Mouse (Mus musculus): ENCODE measurements around the gene Tbc1d1. TPM values are rescaled to one million over a fixed set of nuclear protein-coding genes. Genes with fewer than 3 reads are reported as not detected.

The Tbc1d1 gene
- polyA plus RNA-seq (2015; fragmentation: Nextera tagmentation; extraction: Ambion mirVana) = 38.9 and 41.5 TPM in 2 replicates

DNA sequence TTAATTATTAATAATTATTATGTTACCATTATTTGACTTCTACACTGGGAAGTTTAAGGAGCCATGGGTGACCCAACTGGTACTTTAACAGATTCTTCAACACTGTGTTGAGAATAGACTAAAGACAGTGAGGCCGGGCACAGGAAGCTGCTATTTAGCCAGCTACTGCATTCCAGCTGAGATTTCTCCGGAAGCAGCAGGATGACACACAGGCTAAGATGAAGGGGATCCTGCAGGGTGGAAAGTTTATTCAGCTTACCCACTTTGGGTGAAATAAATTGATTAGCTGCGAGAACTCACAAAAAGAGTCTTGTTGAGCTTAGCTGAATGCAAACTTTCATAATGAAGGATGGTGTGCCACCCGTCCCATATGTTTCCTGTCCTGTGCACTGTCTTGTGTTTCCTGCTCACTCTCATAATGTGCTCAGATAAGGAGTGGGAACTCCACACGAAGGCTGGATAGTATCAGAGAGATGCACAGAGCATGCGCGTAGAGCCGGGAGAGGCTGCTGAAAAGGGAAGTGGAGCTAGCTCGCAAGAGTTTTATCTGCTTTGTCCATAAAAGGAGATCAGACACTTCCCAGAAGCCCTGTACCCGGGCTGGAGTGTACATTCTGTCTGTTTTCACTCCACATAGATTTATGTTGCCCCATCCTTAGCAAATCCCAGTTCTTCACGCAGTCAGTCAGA lies at the start of gene Tbc1d1:
TSS of gene Tbc1d1 (plus strand) at position 445 of the 690 bp plus-strand sequence.
- peak within 1 kb of the TSS; percentile 36 for H3K4me3 ChIP-seq (ENCODE audit: low read length)
- peak within 1 kb of the TSS; percentile 55 for H3K9ac ChIP-seq (ENCODE audit: low read length)
- peak within 1 kb of the TSS; percentile 98 for H3K27ac ChIP-seq (ENCODE audit: low read length)
- H3K9me3 ChIP-seq (ENCODE audit: control insufficient read depth, low read length) = no peaks in the 10 kb centered on the region
- peak within 1 kb of the TSS; percentile 53 for H3K4me2 ChIP-seq (ENCODE audit: low read depth, low read length)
- no peaks in the 10 kb centered on the region for H3K36me3 ChIP-seq (ENCODE audit: control insufficient read depth, insufficient read depth, low read length)
- H3K27me3 ChIP-seq (ENCODE audit: control insufficient read depth, insufficient read depth, low read depth, low read length) = peaks cover 2% of the 10 kb centered on the region; the same call in 1 of the 2 replicates
- 11% methylated on average over 11 of the region's 11 CpGs for WGBS
- ATAC-seq (ENCODE audit: low read depth) = peak; percentile 93
- H3K4me1 ChIP-seq (replicated peaks; ENCODE audit: control insufficient read depth, insufficient read depth, low read length) = peaks cover 18% of the 10 kb centered on the region

DNA sequence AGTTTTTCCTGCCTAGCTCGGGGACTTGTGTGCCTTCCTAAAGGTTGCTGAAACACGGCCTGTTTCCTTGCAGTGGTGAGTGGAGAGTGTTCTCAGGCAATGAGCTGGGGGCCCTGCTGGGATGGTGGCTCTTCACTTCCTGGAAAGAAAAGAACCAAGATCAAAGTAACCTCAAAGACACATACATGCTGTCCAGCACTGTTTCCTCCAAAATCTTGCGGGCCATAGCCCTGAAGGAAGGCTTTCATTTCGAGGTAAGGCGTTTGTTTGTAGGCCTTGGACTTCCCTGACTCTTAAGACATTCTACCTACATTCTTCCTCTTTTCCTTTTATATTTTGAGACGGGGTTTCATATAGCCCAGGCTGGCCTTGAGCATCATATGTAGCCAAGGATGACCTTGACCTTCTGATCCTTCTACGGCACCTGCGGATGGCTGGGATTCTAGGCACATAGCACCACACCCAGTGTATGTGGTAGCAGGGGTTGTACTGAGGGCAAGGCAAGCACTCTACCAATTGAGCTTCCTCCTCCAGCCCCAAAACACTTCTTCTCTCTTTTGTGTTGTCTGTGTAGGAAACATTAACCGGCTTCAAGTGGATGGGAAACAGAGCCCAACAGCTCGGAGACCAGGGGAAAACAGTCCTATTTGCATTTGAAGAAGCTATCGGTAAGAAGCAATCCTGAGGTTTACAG lies 48.4 kb upstream of the Tbc1d1 start:
- Histone ChIP-seq H3K4me1 (replicated peaks; ENCODE audit: control insufficient read depth, insufficient read depth, low read length) (no peaks in the 10 kb centered on the region), H3K36me3 (ENCODE audit: control insufficient read depth, insufficient read depth, low read length) (peaks cover 23% of the 10 kb centered on the region), H3K9ac (ENCODE audit: low read length) (no peak overlapping the region), H3K4me3 (ENCODE audit: low read length) (no peak overlapping the region), H3K27ac (ENCODE audit: low read length) (no peak overlapping the region), H3K9me3 (ENCODE audit: control insufficient read depth, low read length) (no peaks in the 10 kb centered on the region), H3K4me2 (ENCODE audit: low read depth, low read length) (no peak overlapping the region), H3K27me3 (ENCODE audit: control insufficient read depth, insufficient read depth, low read depth, low read length) (no peaks in the 10 kb centered on the region)
- WGBS = 86% methylated on average over 11 of the region's 11 CpGs
- no peak for ATAC-seq (ENCODE audit: low read depth)

DNA sequence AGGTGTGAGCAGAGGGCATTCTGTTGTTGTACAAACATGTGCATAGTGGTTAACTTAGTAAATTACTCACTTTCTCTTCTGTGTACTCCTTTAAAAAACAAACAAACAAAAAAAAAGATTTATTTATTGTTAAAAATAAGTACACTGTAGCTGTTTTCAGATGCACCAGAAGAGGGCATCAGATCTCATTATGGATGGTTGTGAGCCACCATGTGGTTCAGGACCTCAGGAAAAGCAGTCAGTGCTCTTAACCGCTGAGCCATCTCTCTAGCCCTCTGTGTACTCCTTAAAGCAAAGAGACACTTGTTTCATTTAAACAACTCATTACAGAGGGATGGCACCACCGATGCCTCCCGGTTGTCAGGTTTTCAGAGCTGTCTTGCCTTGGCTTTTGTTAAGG lies 46.9 kb upstream of the Tbc1d1 start:
- Histone ChIP-seq H3K9me3 (ENCODE audit: control insufficient read depth, low read length) (no peaks in the 10 kb centered on the region), H3K4me1 (replicated peaks; ENCODE audit: control insufficient read depth, insufficient read depth, low read length) (no peaks in the 10 kb centered on the region), H3K4me2 (ENCODE audit: low read depth, low read length) (no peak overlapping the region), H3K9ac (ENCODE audit: low read length) (no peak overlapping the region), H3K27me3 (ENCODE audit: control insufficient read depth, insufficient read depth, low read depth, low read length) (no peaks in the 10 kb centered on the region), H3K27ac (ENCODE audit: low read length) (no peak overlapping the region), H3K4me3 (ENCODE audit: low read length) (no peak overlapping the region), H3K36me3 (ENCODE audit: control insufficient read depth, insufficient read depth, low read length) (peaks cover 22% of the 10 kb centered on the region)
- ATAC-seq (ENCODE audit: low read depth) = no peak
- 53% methylated on average over 3 of the region's 3 CpGs for WGBS

DNA sequence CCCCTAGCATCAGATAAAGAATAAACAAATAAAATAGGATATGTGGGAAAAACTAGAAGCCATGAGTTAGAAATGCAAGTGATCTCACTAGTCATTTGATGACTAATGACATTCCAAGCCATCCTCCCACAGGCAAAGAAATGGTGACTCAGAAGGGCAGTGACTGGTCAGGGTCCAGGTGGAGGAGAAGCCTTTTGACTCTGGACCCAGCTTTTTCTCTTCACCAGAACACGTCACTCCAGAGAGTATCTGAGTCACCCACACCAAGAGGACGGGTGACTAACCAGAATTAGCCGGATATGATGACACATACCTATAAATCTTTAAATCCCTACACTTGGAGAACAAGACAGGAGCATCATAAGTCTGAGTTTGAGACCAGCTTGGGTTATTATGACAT lies 43.7 kb upstream of the Tbc1d1 start:
- H3K9ac ChIP-seq (ENCODE audit: low read length) = no peak overlapping the region
- H3K36me3 ChIP-seq (ENCODE audit: control insufficient read depth, insufficient read depth, low read length) = peaks cover 47% of the 10 kb centered on the region
- WGBS = 71% methylated on average over 3 of the region's 3 CpGs

DNA sequence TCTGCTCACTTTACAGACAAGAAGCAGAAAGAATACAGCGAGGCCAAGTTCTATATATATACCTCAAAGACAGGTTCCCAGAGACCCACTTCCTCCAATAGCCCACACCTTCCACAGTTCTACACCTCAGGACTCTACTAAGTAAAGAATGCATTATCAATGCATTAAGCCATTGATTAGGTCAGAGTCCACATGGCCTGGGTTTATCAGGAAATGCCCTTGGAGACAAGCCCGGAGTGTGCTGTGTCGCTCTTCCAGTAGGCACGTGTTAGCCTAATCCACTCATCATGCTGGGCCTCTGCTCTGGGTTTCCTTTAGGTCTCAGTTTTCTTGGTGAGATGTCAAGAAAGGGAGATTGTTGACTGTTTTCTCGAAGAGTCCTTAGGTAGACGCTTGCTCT lies 41.9 kb upstream of the Tbc1d1 start:
- peaks cover 9% of the 10 kb centered on the region for H3K9me3 ChIP-seq (ENCODE audit: control insufficient read depth, low read length)
- ATAC-seq (ENCODE audit: low read depth) = no peak
- no peak overlapping the region for H3K27ac ChIP-seq (ENCODE audit: low read length)
- H3K4me3 ChIP-seq (ENCODE audit: low read length) = no peak overlapping the region
- no peak overlapping the region for H3K4me2 ChIP-seq (ENCODE audit: low read depth, low read length)
- H3K36me3 ChIP-seq (ENCODE audit: control insufficient read depth, insufficient read depth, low read length) = peaks cover 45% of the 10 kb centered on the region
- H3K4me1 ChIP-seq (replicated peaks; ENCODE audit: control insufficient read depth, insufficient read depth, low read length) = no peaks in the 10 kb centered on the region
- H3K27me3 ChIP-seq (ENCODE audit: control insufficient read depth, insufficient read depth, low read depth, low read length) = no peaks in the 10 kb centered on the region
- 96% methylated on average over 6 of the region's 6 CpGs for WGBS
- H3K9ac ChIP-seq (ENCODE audit: low read length) = no peak overlapping the region

More for the DNA sequence above, 43.7 kb upstream of the Tbc1d1 start:
- Histone ChIP-seq H3K27ac (ENCODE audit: low read length) (no peak overlapping the region), H3K27me3 (ENCODE audit: control insufficient read depth, insufficient read depth, low read depth, low read length) (no peaks in the 10 kb centered on the region), H3K4me2 (ENCODE audit: low read depth, low read length) (no peak overlapping the region), H3K4me1 (replicated peaks; ENCODE audit: control insufficient read depth, insufficient read depth, low read length) (no peaks in the 10 kb centered on the region), H3K4me3 (ENCODE audit: low read length) (no peak overlapping the region), H3K9me3 (ENCODE audit: control insufficient read depth, low read length) (peaks cover 9% of the 10 kb centered on the region)
- ATAC-seq (ENCODE audit: low read depth) = no peak

DNA sequence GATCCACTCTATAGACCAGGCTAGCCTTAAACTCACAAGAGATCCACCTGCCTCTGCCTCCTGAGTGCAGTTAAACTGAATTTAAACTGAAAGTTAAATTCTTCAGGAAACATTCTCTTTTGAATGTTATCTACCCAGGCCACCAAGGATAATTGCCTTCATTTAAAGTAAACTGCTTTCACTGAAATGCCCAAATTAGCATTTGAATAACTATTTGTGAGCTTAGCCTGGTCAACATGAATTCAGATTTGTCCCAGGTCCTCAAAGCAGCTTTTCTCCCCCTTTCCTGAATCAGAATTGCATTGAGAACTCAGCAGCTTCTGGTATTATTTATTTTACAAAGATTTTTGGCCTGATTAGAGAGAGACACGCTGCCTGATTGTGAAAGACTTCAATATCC lies 38.9 kb upstream of the Tbc1d1 start:
- H3K9ac ChIP-seq (ENCODE audit: low read length) = no peak overlapping the region
- H3K27me3 ChIP-seq (ENCODE audit: control insufficient read depth, insufficient read depth, low read depth, low read length) = no peaks in the 10 kb centered on the region
- H3K4me3 ChIP-seq (ENCODE audit: low read length) = no peak overlapping the region
- H3K4me1 ChIP-seq (replicated peaks; ENCODE audit: control insufficient read depth, insufficient read depth, low read length) = no peaks in the 10 kb centered on the region
- peaks cover 9% of the 10 kb centered on the region for H3K9me3 ChIP-seq (ENCODE audit: control insufficient read depth, low read length)
- ATAC-seq (ENCODE audit: low read depth) = no peak
- WGBS = 73% methylated on average over 1 of the region's 1 CpGs
- no peak overlapping the region for H3K4me2 ChIP-seq (ENCODE audit: low read depth, low read length)
- H3K36me3 ChIP-seq (ENCODE audit: control insufficient read depth, insufficient read depth, low read length) = peaks cover 33% of the 10 kb centered on the region
- no peak overlapping the region for H3K27ac ChIP-seq (ENCODE audit: low read length)

DNA sequence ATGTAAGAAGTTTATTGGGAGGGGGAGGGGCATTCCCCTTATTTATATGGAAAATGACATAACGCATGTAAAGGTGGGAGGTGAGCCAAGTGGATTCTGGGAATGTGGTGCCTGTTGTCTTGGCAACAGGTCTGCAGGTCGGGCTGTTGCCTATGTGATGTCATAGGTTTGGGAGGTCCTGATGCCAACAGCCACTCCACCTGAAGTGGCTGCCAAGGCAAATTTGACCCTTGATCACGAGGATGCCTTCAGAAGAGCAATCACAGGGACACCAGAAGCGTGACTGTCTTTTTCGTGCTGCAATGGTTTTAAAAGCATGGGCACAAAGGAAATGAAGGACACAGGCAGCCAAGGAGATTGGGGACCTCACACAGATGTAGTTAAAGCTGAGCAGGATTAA lies 30.3 kb upstream of the Tbc1d1 start:
- H3K27ac ChIP-seq (ENCODE audit: low read length) = no peak overlapping the region
- no peak overlapping the region for H3K9ac ChIP-seq (ENCODE audit: low read length)
- H3K4me1 ChIP-seq (replicated peaks; ENCODE audit: control insufficient read depth, insufficient read depth, low read length) = no peaks in the 10 kb centered on the region
- H3K36me3 ChIP-seq (ENCODE audit: control insufficient read depth, insufficient read depth, low read length) = peaks cover 8% of the 10 kb centered on the region
- no peak overlapping the region for H3K4me3 ChIP-seq (ENCODE audit: low read length)
- H3K9me3 ChIP-seq (ENCODE audit: control insufficient read depth, low read length) = no peaks in the 10 kb centered on the region
- 66% methylated on average over 5 of the region's 5 CpGs for WGBS
- no peak for ATAC-seq (ENCODE audit: low read depth)
- H3K4me2 ChIP-seq (ENCODE audit: low read depth, low read length) = no peak overlapping the region
- H3K27me3 ChIP-seq (ENCODE audit: control insufficient read depth, insufficient read depth, low read depth, low read length) = no peaks in the 10 kb centered on the region

DNA sequence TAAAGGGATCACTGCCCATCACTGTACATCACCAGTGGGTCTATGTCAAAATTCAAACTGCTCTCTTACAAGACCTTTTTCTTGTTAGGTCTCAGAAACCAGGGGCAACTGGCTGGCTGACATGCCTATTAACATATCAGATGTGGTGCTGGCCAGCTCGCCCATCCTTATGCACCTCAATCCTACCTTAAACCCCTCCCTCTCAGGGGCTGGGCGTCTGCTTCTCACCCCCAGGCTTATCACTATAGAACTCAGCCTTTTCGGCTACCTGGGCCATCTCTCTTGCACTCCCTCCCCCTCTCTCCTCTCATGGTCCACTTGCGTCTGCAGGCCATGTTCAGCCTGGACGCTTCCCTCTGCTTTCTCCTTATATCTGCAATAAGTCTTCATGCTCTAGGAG lies 24.6 kb upstream of the Tbc1d1 start:
- H3K27ac ChIP-seq (ENCODE audit: low read length) = no peak overlapping the region
- H3K4me3 ChIP-seq (ENCODE audit: low read length) = no peak overlapping the region
- no peaks in the 10 kb centered on the region for H3K9me3 ChIP-seq (ENCODE audit: control insufficient read depth, low read length)
- no peaks in the 10 kb centered on the region for H3K27me3 ChIP-seq (ENCODE audit: control insufficient read depth, insufficient read depth, low read depth, low read length)
- no peak overlapping the region for H3K9ac ChIP-seq (ENCODE audit: low read length)
- no peak overlapping the region for H3K4me2 ChIP-seq (ENCODE audit: low read depth, low read length)
- ATAC-seq (ENCODE audit: low read depth) = no peak
- peaks cover 6% of the 10 kb centered on the region for H3K36me3 ChIP-seq (ENCODE audit: control insufficient read depth, insufficient read depth, low read length)
- WGBS = 65% methylated on average over 5 of the region's 5 CpGs
- no peaks in the 10 kb centered on the region for H3K4me1 ChIP-seq (replicated peaks; ENCODE audit: control insufficient read depth, insufficient read depth, low read length)

DNA sequence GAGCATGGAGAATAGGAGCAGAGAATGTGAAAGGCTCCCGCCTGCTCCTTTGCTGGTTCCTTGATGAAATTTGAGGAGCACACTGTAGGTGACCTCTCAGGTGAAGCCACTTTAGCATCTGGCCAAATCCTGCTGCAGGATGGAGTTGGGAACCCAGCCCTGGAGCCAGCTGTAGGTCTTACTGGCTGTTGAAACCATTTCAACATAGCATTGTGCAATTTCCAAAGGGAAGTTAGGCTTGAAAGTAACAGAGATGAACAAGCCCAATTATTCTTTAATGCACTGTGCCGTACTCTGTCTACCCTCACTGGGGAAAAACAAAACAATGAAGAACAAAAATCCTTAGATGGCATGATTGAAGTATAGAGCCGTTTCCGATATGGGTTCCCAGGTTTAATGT lies 22.2 kb upstream of the Tbc1d1 start:
- H3K4me2 ChIP-seq (ENCODE audit: low read depth, low read length) = no peak overlapping the region
- no peak overlapping the region for H3K27ac ChIP-seq (ENCODE audit: low read length)
- no peaks in the 10 kb centered on the region for H3K9me3 ChIP-seq (ENCODE audit: control insufficient read depth, low read length)
- H3K9ac ChIP-seq (ENCODE audit: low read length) = no peak overlapping the region
- no peaks in the 10 kb centered on the region for H3K36me3 ChIP-seq (ENCODE audit: control insufficient read depth, insufficient read depth, low read length)
- 88% methylated on average over 4 of the region's 4 CpGs for WGBS
- no peak for ATAC-seq (ENCODE audit: low read depth)
- no peaks in the 10 kb centered on the region for H3K4me1 ChIP-seq (replicated peaks; ENCODE audit: control insufficient read depth, insufficient read depth, low read length)
- no peak overlapping the region for H3K4me3 ChIP-seq (ENCODE audit: low read length)
- H3K27me3 ChIP-seq (ENCODE audit: control insufficient read depth, insufficient read depth, low read depth, low read length) = no peaks in the 10 kb centered on the region

Measured in lung, embryonic 16.5 days (tissue).